Mouse (Mus musculus) C2C12 (cell line): ENCODE results near the gene Nme3.

Experiments
- CEBPB ChIP-seq: IDR thresholded peaks from one replicate; pipeline ENCODE4 v1.6.1; 2011; ENCODE audit warnings: low read depth, mild to moderate bottlenecking, control low read depth, moderate library complexity
- CTCF ChIP-seq: IDR thresholded peaks from one replicate; pipeline ENCODE4 v1.5.1; 2011; ENCODE audit not compliant: control insufficient read depth, insufficient read depth, insufficient read length
- MAX ChIP-seq: IDR thresholded peaks from one replicate; pipeline ENCODE4 v1.6.1; 2011; ENCODE audit warnings: mild to moderate bottlenecking, control low read depth
- MYOD1 ChIP-seq: IDR thresholded peaks from one replicate; pipeline ENCODE4 v1.6.1; 2011; ENCODE audit warnings: low read depth; ENCODE audit not compliant: control insufficient read depth, insufficient read length
- MYOG ChIP-seq: IDR thresholded peaks from one replicate; pipeline ENCODE4 v1.6.1; 2011; ENCODE audit not compliant: control insufficient read depth, insufficient read length; ENCODE audit errors: extremely low read depth

DNA sequence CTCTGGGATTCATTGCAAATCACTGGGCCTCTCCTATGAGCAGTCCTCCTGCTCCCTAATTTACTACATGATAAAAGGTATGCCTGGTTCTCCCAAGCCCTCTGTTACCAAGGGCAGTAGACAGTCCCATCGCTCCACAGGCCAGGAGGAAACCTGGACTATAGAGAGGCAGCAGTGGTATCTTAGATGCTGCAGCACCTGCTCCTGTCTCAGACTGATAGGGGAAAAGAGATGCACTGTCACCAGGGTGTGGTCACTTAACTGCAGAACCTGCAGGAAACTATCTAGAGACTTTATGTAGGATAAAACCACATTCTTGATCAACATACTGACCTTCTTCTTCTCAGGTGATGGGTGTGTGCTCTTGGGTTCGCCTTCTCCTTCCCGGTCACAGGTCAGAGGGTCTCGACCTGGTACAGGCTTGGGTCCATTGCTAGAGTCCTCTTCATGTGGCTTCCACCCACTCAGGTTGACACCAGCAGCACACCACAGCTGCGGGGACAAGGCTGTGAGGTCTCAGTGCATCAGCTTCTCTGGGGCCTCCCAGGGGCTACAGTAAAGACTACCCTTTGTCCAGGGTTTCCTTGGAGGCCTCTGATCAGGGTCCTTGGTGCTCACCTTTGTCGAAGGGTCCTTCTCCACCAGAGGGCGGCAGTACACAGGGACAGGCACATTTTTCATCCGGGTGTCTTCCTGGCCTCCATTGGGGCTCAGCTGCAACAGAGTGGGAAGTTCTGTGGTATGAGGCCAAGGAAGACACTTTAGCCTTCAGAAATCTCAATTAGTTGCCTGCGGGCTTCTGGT lies 6.6 kb downstream of the Nme3 start:
- TF ChIP-seq CTCF (peak; percentile 16), MAX (no peak), MYOG (no peak), CEBPB (no peak), MYOD1 (no peak)
